Mouse (Mus musculus): ENCODE data around the gene Pam. TPM values are rescaled to one million over a fixed set of nuclear protein-coding genes. Genes with fewer than 3 reads are reported as not detected.
A peak's percentile ranks its signal among the peaks of the same experiment; 100 is the strongest.
"Not testable (repeated sequence)": the region's sequence is repeated elsewhere in the genome, so short reads cannot be mapped to it uniquely, and the experiment has no call there.

Gene Pam
- polyA plus RNA-seq, 1 experiment from 2014 or later: 11.3 TPM

- Histone ChIP-seq H3K4me3 (no peak overlapping the region), H3K27ac (replicated peaks) (no peak overlapping the region; the same call in 1 of the 2 replicates), H3K27me3 (replicated peaks; ENCODE audit: low read depth, poor library complexity, severe bottlenecking) (no peaks in the 10 kb centered on the region), H3K4me1 (no peaks in the 10 kb centered on the region), H3K36me3 (replicated peaks) (no peaks in the 10 kb centered on the region), H3K9me3 (no peaks in the 10 kb centered on the region)
- no peak for DNase-seq (ENCODE audit: low spot score)
- 63% methylated on average over 10 of the region's 10 CpGs for WGBS
Observed at GRCm38 (mm10) chr1:98016004-98016848, 79.2 kb downstream of the Pam start.

GRCm38 (mm10) chr1:98015564-98015963 lies 79.9 kb downstream of the Pam start:
- Histone ChIP-seq H3K4me1 (no peaks in the 10 kb centered on the region), H3K4me3 (no peak overlapping the region), H3K27me3 (replicated peaks; ENCODE audit: low read depth, poor library complexity, severe bottlenecking) (no peaks in the 10 kb centered on the region), H3K9me3 (no peaks in the 10 kb centered on the region), H3K36me3 (replicated peaks) (no peaks in the 10 kb centered on the region), H3K27ac (replicated peaks) (no peak overlapping the region)
- no peak for DNase-seq (ENCODE audit: low spot score)
- 86% methylated on average over 4 of the region's 4 CpGs for whole genome bisulfite sequencing

- no peaks in the 10 kb centered on the region for H3K9me3 ChIP-seq
- 87% methylated on average over 7 of the region's 7 CpGs for WGBS
Observed at GRCm38 (mm10) chr1:98002561-98003425, 92.7 kb downstream of the Pam start.

GRCm38 (mm10) chr1:97999465-97999864 lies 96.0 kb downstream of the Pam start:
- Histone ChIP-seq H3K4me3 (no peak overlapping the region), H3K27ac (replicated peaks) (no peak overlapping the region), H3K36me3 (replicated peaks) (no peaks in the 10 kb centered on the region), H3K9me3 (no peaks in the 10 kb centered on the region), H3K27me3 (replicated peaks; ENCODE audit: low read depth, poor library complexity, severe bottlenecking) (no peaks in the 10 kb centered on the region), H3K4me1 (no peaks in the 10 kb centered on the region)
- DNase-seq (ENCODE audit: low spot score): no peak
- 88% methylated on average over 2 of the region's 2 CpGs for WGBS

More at GRCm38 (mm10) chr1:98002561-98003425, 92.7 kb downstream of the Pam start:
- Histone ChIP-seq H3K4me3 (no peak overlapping the region), H3K27me3 (replicated peaks; ENCODE audit: low read depth, poor library complexity, severe bottlenecking) (no peaks in the 10 kb centered on the region), H3K4me1 (no peaks in the 10 kb centered on the region), H3K36me3 (replicated peaks) (no peaks in the 10 kb centered on the region), H3K27ac (replicated peaks) (no peak overlapping the region)
- DNase-seq (ENCODE audit: low spot score): no peak

GRCm38 (mm10) chr1:97998961-97999360 lies 96.5 kb downstream of the Pam start:
- 91% methylated on average over 5 of the region's 5 CpGs for WGBS
- not testable (repeated sequence) for DNase-seq (ENCODE audit: low spot score); H3K9me3 ChIP-seq; H3K36me3 ChIP-seq (replicated peaks); H3K27ac ChIP-seq (replicated peaks); H3K4me3 ChIP-seq; H3K27me3 ChIP-seq (replicated peaks; ENCODE audit: low read depth, poor library complexity, severe bottlenecking); H3K4me1 ChIP-seq

GRCm38 (mm10) chr1:97997088-97997487 lies 98.4 kb downstream of the Pam start:
- Histone ChIP-seq H3K4me1 (no peaks in the 10 kb centered on the region), H3K27me3 (replicated peaks; ENCODE audit: low read depth, poor library complexity, severe bottlenecking) (no peaks in the 10 kb centered on the region), H3K9me3 (no peaks in the 10 kb centered on the region), H3K4me3 (no peak overlapping the region), H3K27ac (replicated peaks) (no peak overlapping the region), H3K36me3 (replicated peaks) (no peaks in the 10 kb centered on the region)
- DNase-seq (ENCODE audit: low spot score): no peak
- WGBS: 87% methylated on average over 1 of the region's 1 CpGs

- DNase-seq (ENCODE audit: low spot score): no peak
- Histone ChIP-seq H3K4me1 (no peaks in the 10 kb centered on the region), H3K27ac (replicated peaks) (no peak overlapping the region), H3K4me3 (no peak overlapping the region), H3K9me3 (no peaks in the 10 kb centered on the region), H3K36me3 (replicated peaks) (no peaks in the 10 kb centered on the region), H3K27me3 (replicated peaks; ENCODE audit: low read depth, poor library complexity, severe bottlenecking) (no peaks in the 10 kb centered on the region)
- WGBS: 73% methylated on average over 3 of the region's 3 CpGs
Observed at GRCm38 (mm10) chr1:97991976-97992375, 103.5 kb downstream of the Pam start.

GRCm38 (mm10) chr1:97983189-97983588 lies 112.3 kb downstream of the Pam start:
- no peaks in the 10 kb centered on the region for H3K36me3 ChIP-seq (replicated peaks)
- no peaks in the 10 kb centered on the region for H3K27me3 ChIP-seq (replicated peaks; ENCODE audit: low read depth, poor library complexity, severe bottlenecking)
- H3K4me3 ChIP-seq: no peak overlapping the region
- DNase-seq (ENCODE audit: low spot score): no peak
- no peak overlapping the region for H3K27ac ChIP-seq (replicated peaks)
- WGBS: 86% methylated on average over 1 of the region's 1 CpGs
- H3K9me3 ChIP-seq: no peaks in the 10 kb centered on the region
- H3K4me1 ChIP-seq: no peaks in the 10 kb centered on the region

GRCm38 (mm10) chr1:97979422-97979821 lies 116.0 kb downstream of the Pam start:
- no peak for DNase-seq (ENCODE audit: low spot score)
- Histone ChIP-seq H3K9me3 (no peaks in the 10 kb centered on the region), H3K36me3 (replicated peaks) (no peaks in the 10 kb centered on the region), H3K4me1 (peaks cover 3% of the 10 kb centered on the region; the same call in 1 of the 2 replicates), H3K4me3 (no peak overlapping the region), H3K27ac (replicated peaks) (no peak overlapping the region), H3K27me3 (replicated peaks; ENCODE audit: low read depth, poor library complexity, severe bottlenecking) (no peaks in the 10 kb centered on the region)
- WGBS: 86% methylated on average over 1 of the region's 1 CpGs

- DNase-seq (ENCODE audit: low spot score): no peak
- Histone ChIP-seq H3K36me3 (replicated peaks) (no peaks in the 10 kb centered on the region), H3K9me3 (no peaks in the 10 kb centered on the region), H3K27ac (replicated peaks) (no peak overlapping the region), H3K4me1 (peaks cover 3% of the 10 kb centered on the region; the same call in 1 of the 2 replicates), H3K27me3 (replicated peaks; ENCODE audit: low read depth, poor library complexity, severe bottlenecking) (no peaks in the 10 kb centered on the region), H3K4me3 (peak overlapping the region; percentile 74)
- WGBS: 25% methylated on average over 7 of the region's 7 CpGs
Observed at GRCm38 (mm10) chr1:97977521-97977920, 117.9 kb downstream of the Pam start.

- Histone ChIP-seq H3K27ac (replicated peaks) (peak overlapping the region; percentile 86), H3K9me3 (no peaks in the 10 kb centered on the region), H3K27me3 (replicated peaks; ENCODE audit: low read depth, poor library complexity, severe bottlenecking) (no peaks in the 10 kb centered on the region), H3K36me3 (replicated peaks) (no peaks in the 10 kb centered on the region), H3K4me1 (peaks cover 3% of the 10 kb centered on the region; the same call in 1 of the 2 replicates), H3K4me3 (peak overlapping the region; percentile 74)
- WGBS: under 1% methylated on average over 47 of the region's 47 CpGs
- DNase-seq (ENCODE audit: low spot score): peak; percentile 78
Observed at GRCm38 (mm10) chr1:97976873-97977473, 118.5 kb downstream of the Pam start.

- Histone ChIP-seq H3K9me3 (no peaks in the 10 kb centered on the region), H3K4me3 (peak overlapping the region; percentile 74), H3K27me3 (replicated peaks; ENCODE audit: low read depth, poor library complexity, severe bottlenecking) (no peaks in the 10 kb centered on the region), H3K36me3 (replicated peaks) (no peaks in the 10 kb centered on the region), H3K27ac (replicated peaks) (no peak overlapping the region), H3K4me1 (peaks cover 3% of the 10 kb centered on the region; the same call in 1 of the 2 replicates)
- DNase-seq (ENCODE audit: low spot score): no peak
- 72% methylated on average over 13 of the region's 13 CpGs for WGBS
Observed at GRCm38 (mm10) chr1:97976072-97976471, 119.4 kb downstream of the Pam start.

All from embryonic facial prominence, embryonic 10.5 days (tissue).